Mouse (Mus musculus) intestine, embryonic 14.5 days (tissue): Measurements from ENCODE around the gene Zfp428. TPM values are rescaled to one million over a fixed set of nuclear protein-coding genes. Genes with fewer than 3 reads are reported as not detected.
"Not testable (repeated sequence)": the region's sequence is repeated elsewhere in the genome, so short reads cannot be mapped to it uniquely, and the experiment has no call there.

Source experiments
- ATAC-seq: fragments of 200-750 bp; cut with Nextera tagmentation; replicated peaks from 2 replicates; pipeline ENCODE4 v1.8.0; 2017; ENCODE audit warnings: low read depth, moderate number of reproducible peaks, moderate TSS enrichment, moderate library complexity; ENCODE audit not compliant: low FRiP score, low TSS enrichment
- DNase-seq: peaks from one replicate; pipeline ENCODE4 v3.0.0-alpha.2; 2018; ENCODE audit warnings: low spot score
- H3K27ac ChIP-seq: fragments of 300-500 bp; sonication (generic); 2 replicates; pipeline ENCODE4 v1.5.1; 2014; ENCODE audit warnings: low read depth, mild to moderate bottlenecking, control low read depth
- H3K27me3 ChIP-seq: fragments of 300-500 bp; sonication (generic); replicated peaks from 2 replicates; pipeline ENCODE4 v1.6.1; 2014; ENCODE audit warnings: low read length, control low read depth; ENCODE audit not compliant: control insufficient read depth, insufficient read depth
- H3K36me3 ChIP-seq: fragments of 300-500 bp; sonication (generic); 2 replicates; pipeline ENCODE4 v1.6.1; 2014; ENCODE audit warnings: low read length, control low read depth; ENCODE audit not compliant: control insufficient read depth, insufficient read depth
- H3K4me1 ChIP-seq: fragments of 300-500 bp; sonication (generic); replicated peaks from 2 replicates; pipeline ENCODE4 v1.6.1; 2014; ENCODE audit warnings: low read length, control low read depth, mixed read lengths; ENCODE audit not compliant: control insufficient read depth, insufficient read depth
- H3K4me2 ChIP-seq: fragments of 300-500 bp; sonication (generic); 2 replicates; pipeline ENCODE4 v1.6.1; 2014; ENCODE audit warnings: low read length
- H3K4me3 ChIP-seq: fragments of 300-500 bp; sonication (generic); 2 replicates; pipeline ENCODE4 v1.5.1; 2014; ENCODE audit warnings: low read depth, low read length, control low read depth, mixed read lengths
- H3K9ac ChIP-seq: fragments of 300-500 bp; sonication (generic); 2 replicates; pipeline ENCODE4 v1.6.1; 2014; ENCODE audit warnings: mild to moderate bottlenecking, low read length
- H3K9me3 ChIP-seq: fragments of 300-500 bp; sonication (generic); 2 replicates; pipeline ENCODE4 v1.6.1; 2016; ENCODE audit warnings: low read length, control low read depth; ENCODE audit not compliant: control insufficient read depth
- WGBS: fragments of 180-500 bp; shearing (Covaris S2); extraction: QIAGEN DNeasy Blood & Tissue Kit; methylation state at CpG from one replicate; pipeline ENCODE4 v1.1.7; 2014; 5-methylcytosine and 5-hydroxymethylcytosine counted together
- polyA plus RNA-seq: library from polyadenylated mRNA; unstranded; fragments of >200 nt; fragmentation: Nextera tagmentation; extraction: Ambion mirVana; gene quantifications from 2 replicates; pipeline ENCODE4 v1.2.1, GENCODE M21; 2014

The Zfp428 gene
- polyA plus RNA-seq, 1 experiment from 2014 or later = 30.3 TPM

GRCm38 (mm10) chr7:24476856-24477255 lies 29.9 kb upstream of the Zfp428 start:
- no peaks in the 10 kb centered on the region for H3K36me3 ChIP-seq
- peaks cover 5% of the 10 kb centered on the region; the same call in 1 of the 2 replicates for H3K27me3 ChIP-seq
- no peak overlapping the region for H3K27ac ChIP-seq
- 89% methylated on average over 7 of the region's 7 CpGs for WGBS
- H3K9ac ChIP-seq = no peak overlapping the region
- ATAC-seq (no peak), DNase-seq (no peak)
- no peak overlapping the region for H3K4me3 ChIP-seq
- no peaks in the 10 kb centered on the region for H3K4me1 ChIP-seq
- H3K9me3 ChIP-seq = 0 out of 2 replicates have a peak, but pooled peaks cover 2% of the 10 kb centered on the region
- no peak overlapping the region for H3K4me2 ChIP-seq

- Histone ChIP-seq H3K9ac (no peak overlapping the region), H3K27ac (no peak overlapping the region), H3K4me3 (no peak overlapping the region), H3K27me3 (peaks cover 16% of the 10 kb centered on the region), H3K9me3 (0 out of 2 replicates have a peak, but pooled peaks cover 2% of the 10 kb centered on the region), H3K4me1 (no peaks in the 10 kb centered on the region), H3K4me2 (no peak overlapping the region), H3K36me3 (no peaks in the 10 kb centered on the region)
- WGBS = 88% methylated on average over 5 of the region's 5 CpGs
- ATAC-seq (no peak), DNase-seq (no peak)
These were observed 27.9 kb upstream of the Zfp428 start for GRCm38 (mm10) chr7:24478911-24479310.

- H3K27ac ChIP-seq = no peak overlapping the region
- no peak overlapping the region for H3K9ac ChIP-seq
- no peak overlapping the region for H3K4me3 ChIP-seq
- WGBS = 100% methylated on average over 2 of the region's 2 CpGs
- DNase-seq (no peak), ATAC-seq (no peak)
- no peaks in the 10 kb centered on the region for H3K4me1 ChIP-seq
- no peaks in the 10 kb centered on the region for H3K36me3 ChIP-seq
- H3K9me3 ChIP-seq = 0 out of 2 replicates have a peak, but pooled peaks cover 2% of the 10 kb centered on the region
- H3K4me2 ChIP-seq = no peak overlapping the region
- peaks cover 16% of the 10 kb centered on the region for H3K27me3 ChIP-seq
These were observed 27.1 kb upstream of the Zfp428 start for GRCm38 (mm10) chr7:24479685-24480084.

GRCm38 (mm10) chr7:24480121-24480941 lies 26.5 kb upstream of the Zfp428 start:
- DNase-seq (no peak), ATAC-seq (no peak)
- 51% methylated on average over 18 of the region's 18 CpGs for WGBS
- H3K9me3 ChIP-seq = 0 out of 2 replicates have a peak, but pooled peaks cover 2% of the 10 kb centered on the region
- no peak overlapping the region for H3K9ac ChIP-seq
- no peak overlapping the region for H3K4me3 ChIP-seq
- no peak overlapping the region for H3K27ac ChIP-seq
- no peaks in the 10 kb centered on the region for H3K36me3 ChIP-seq
- peaks cover 16% of the 10 kb centered on the region for H3K27me3 ChIP-seq
- H3K4me2 ChIP-seq = no peak overlapping the region; the same call in 1 of the 2 replicates
- H3K4me1 ChIP-seq = no peaks in the 10 kb centered on the region

- H3K9me3 ChIP-seq = 0 out of 2 replicates have a peak, but pooled peaks cover 2% of the 10 kb centered on the region
- H3K27me3 ChIP-seq = peaks cover 16% of the 10 kb centered on the region
- DNase-seq (no peak), ATAC-seq (no peak)
- H3K4me2 ChIP-seq = peak overlapping the region; percentile 57
- no peaks in the 10 kb centered on the region for H3K36me3 ChIP-seq
- WGBS = 11% methylated on average over 13 of the region's 14 CpGs
- no peak overlapping the region for H3K27ac ChIP-seq
- peak overlapping the region; percentile 47 for H3K4me3 ChIP-seq
- H3K9ac ChIP-seq = peak overlapping the region; percentile 59; the same call in 1 of the 2 replicates
- no peaks in the 10 kb centered on the region for H3K4me1 ChIP-seq
These were observed 25.8 kb upstream of the Zfp428 start for GRCm38 (mm10) chr7:24480986-24481473.

- Histone ChIP-seq H3K27me3 (peaks cover 16% of the 10 kb centered on the region), H3K4me3 (peak within 1 kb of the TSS; percentile 47), H3K9ac (peak within 1 kb of the TSS; percentile 59), H3K27ac (no peak within 1 kb of the TSS), H3K4me2 (peak within 1 kb of the TSS; percentile 57), H3K9me3 (0 out of 2 replicates have a peak, but pooled peaks cover 2% of the 10 kb centered on the region), H3K4me1 (no peaks in the 10 kb centered on the region), H3K36me3 (no peaks in the 10 kb centered on the region)
- ATAC-seq = peak; percentile 87
- under 1% methylated on average over 56 of the region's 83 CpGs for whole genome bisulfite sequencing
- peak; percentile 97 for DNase-seq
These were observed 25.2 kb upstream of the Zfp428 start, which contains the start of gene Cadm4 for GRCm38 (mm10) chr7:24481474-24482207. TSS of gene Cadm4 (plus strand) at chr7:24482023.

GRCm38 (mm10) chr7:24482208-24483020 lies 24.4 kb upstream of the Zfp428 start:
- Histone ChIP-seq H3K4me3 (peak overlapping the region; percentile 47), H3K4me2 (peak overlapping the region; percentile 57), H3K4me1 (no peaks in the 10 kb centered on the region), H3K36me3 (no peaks in the 10 kb centered on the region), H3K27ac (no peak overlapping the region), H3K9ac (peak overlapping the region; percentile 59), H3K9me3 (0 out of 2 replicates have a peak, but pooled peaks cover 2% of the 10 kb centered on the region), H3K27me3 (peaks cover 16% of the 10 kb centered on the region)
- 1% methylated on average over 19 of the region's 38 CpGs for WGBS
- ATAC-seq = no peak
- DNase-seq = no peak

GRCm38 (mm10) chr7:24483291-24483690 lies 23.5 kb upstream of the Zfp428 start:
- ATAC-seq, DNase-seq, H3K9ac ChIP-seq, H3K4me3 ChIP-seq, H3K4me1 ChIP-seq, H3K9me3 ChIP-seq, H3K4me2 ChIP-seq, H3K27ac ChIP-seq, H3K36me3 ChIP-seq: not testable (repeated sequence)
- WGBS = 56% methylated on average over 6 of the region's 6 CpGs
- H3K27me3 ChIP-seq = peaks cover 16% of the 10 kb centered on the region
